Mouse (Mus musculus) small intestine, adult 2 months (tissue): ENCODE results near the gene Akap17b.

ENCODE experiments used
- CTCF ChIP-seq: fragments of 200-500 bp; IDR thresholded peaks from 2 replicates; pipeline ENCODE4 v1.5.1; 2012; ENCODE audit warnings: low read depth, mild to moderate bottlenecking, control low read depth, inconsistent platforms, low read length, moderate library complexity, mixed read lengths; ENCODE audit not compliant: insufficient replicate concordance, insufficient read length; ENCODE audit errors: extremely low read depth
- POLR2A ChIP-seq: fragments of 200-500 bp; IDR thresholded peaks from 2 replicates; pipeline ENCODE4 v1.6.1; 2012; ENCODE audit warnings: low read depth, mild to moderate bottlenecking, control low read depth, inconsistent platforms, low read length, moderate library complexity

GRCm38 (mm10) chrX:36562079-36562478 is 83.1 kb downstream of the Akap17b start:
- no peak for TF ChIP-seq CTCF
- TF ChIP-seq POLR2A, result no peak
